Mouse (Mus musculus) C2C12 (cell line): ENCODE measurements around the gene Panx3.

Experiments
- CEBPB ChIP-seq: IDR thresholded peaks from one replicate; pipeline ENCODE4 v1.6.1; 2011; ENCODE audit warnings: low read depth, mild to moderate bottlenecking, control low read depth, moderate library complexity
- CTCF ChIP-seq: IDR thresholded peaks from one replicate; pipeline ENCODE4 v1.5.1; 2011; ENCODE audit not compliant: control insufficient read depth, insufficient read depth, insufficient read length
- FOSL1 ChIP-seq: IDR thresholded peaks from one replicate; pipeline ENCODE4 v1.8.0; 2011; ENCODE audit warnings: mild to moderate bottlenecking, low read length; ENCODE audit not compliant: poor library complexity, insufficient read depth, severe bottlenecking
- MAX ChIP-seq: IDR thresholded peaks from one replicate; pipeline ENCODE4 v1.6.1; 2011; ENCODE audit warnings: mild to moderate bottlenecking, control low read depth
- MYOD1 ChIP-seq: IDR thresholded peaks from one replicate; pipeline ENCODE4 v1.6.1; 2011; ENCODE audit warnings: low read depth; ENCODE audit not compliant: control insufficient read depth, insufficient read length
- MYOG ChIP-seq: IDR thresholded peaks from one replicate; pipeline ENCODE4 v1.6.1; 2011; ENCODE audit not compliant: control insufficient read depth, insufficient read length; ENCODE audit errors: extremely low read depth
- USF1 ChIP-seq: IDR thresholded peaks from one replicate; pipeline ENCODE4 v1.6.1; 2011; ENCODE audit warnings: low read depth, mild to moderate bottlenecking, control low read depth, moderate library complexity

- TF ChIP-seq CTCF: no peak
- no peak for TF ChIP-seq MAX
- no peak for TF ChIP-seq USF1
- TF ChIP-seq CEBPB: no peak
- no peak for TF ChIP-seq FOSL1
- TF ChIP-seq MYOD1: no peak
- no peak for TF ChIP-seq MYOG
Observed at GRCm38 (mm10) chr9:37681123-37681522, 12.1 kb upstream of the Panx3 start.
